Mouse (Mus musculus): ENCODE measurements around the gene Ffar3.
A peak's percentile ranks its signal among the peaks of the same experiment; 100 is the strongest.
"Not testable (repeated sequence)": the region's sequence is repeated elsewhere in the genome, so short reads cannot be mapped to it uniquely, and the experiment has no call there.

Gene Ffar3

DNA sequence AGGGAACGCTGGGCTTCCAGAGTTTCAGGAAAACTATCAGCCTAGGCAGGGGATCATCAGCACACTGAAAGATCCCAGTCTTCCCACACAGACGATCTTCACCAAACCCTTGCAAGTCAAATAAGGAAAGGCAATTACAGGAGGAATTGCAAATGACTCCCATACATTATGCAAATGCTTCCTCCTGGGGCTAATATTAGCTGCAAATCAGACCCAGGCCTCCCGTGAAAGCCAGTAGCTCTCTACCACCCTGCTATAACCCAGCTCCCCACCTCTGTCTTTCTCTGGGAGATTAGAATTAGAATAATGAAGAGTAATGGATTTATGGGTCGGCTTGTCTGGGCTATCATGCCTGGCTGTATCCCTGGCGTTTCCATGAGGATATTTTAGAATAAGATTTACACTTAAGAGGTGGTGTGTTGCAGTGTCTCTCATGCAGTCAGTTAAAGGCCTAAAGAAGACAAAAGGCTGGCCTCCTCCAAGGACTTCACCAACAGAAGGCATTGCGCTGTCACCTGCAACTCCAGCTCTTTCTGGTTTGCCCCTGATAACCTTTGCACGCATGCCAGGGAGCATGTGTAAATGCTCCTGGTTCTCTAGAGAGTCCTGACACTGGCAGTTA is 11.2 kb downstream of the Ffar3 start:
- no peak for DNase-seq (ENCODE audit: low spot score in 2 of 2)

DNA sequence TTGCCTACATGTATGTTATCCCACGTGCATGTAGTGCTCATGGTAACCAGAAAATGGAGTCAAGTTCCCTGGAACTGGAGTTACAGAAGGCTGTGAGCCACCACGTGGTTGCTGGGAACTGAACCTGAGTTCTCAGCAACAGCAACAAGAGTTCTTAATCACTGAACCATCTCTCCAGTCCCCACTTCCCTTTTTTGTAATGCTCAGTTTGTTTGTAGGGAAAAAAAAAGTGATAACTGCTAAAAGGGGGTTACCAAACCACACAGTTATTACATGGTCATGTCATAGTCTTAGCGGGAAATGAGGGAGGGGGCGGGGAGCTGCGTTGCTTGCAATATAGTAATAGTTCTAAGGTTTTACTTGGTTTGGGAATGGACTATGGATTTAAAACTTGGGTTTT is 13.9 kb downstream of the Ffar3 start:
- DNase-seq (ENCODE audit: low spot score in 2 of 2), result no peak

DNA sequence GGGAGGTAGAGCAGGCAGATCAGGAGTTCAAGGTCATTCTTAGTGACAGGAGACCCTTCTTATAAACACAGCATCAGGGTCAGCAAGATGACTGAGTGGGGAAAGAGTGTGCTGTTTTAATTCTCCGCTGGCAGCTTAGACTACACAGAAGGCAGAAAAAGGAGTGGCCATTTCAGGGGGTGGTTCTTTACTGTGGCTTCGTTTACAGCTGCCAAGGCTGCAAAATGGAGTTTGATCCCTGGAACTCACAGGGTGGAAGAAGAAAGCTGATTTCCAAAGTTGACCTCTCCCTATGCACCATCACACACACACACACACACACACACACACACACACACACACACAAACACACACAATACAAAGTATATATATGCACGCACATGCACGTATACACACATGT is 14.6 kb downstream of the Ffar3 start:
- no peak for DNase-seq (ENCODE audit: low spot score in 2 of 2)

DNA sequence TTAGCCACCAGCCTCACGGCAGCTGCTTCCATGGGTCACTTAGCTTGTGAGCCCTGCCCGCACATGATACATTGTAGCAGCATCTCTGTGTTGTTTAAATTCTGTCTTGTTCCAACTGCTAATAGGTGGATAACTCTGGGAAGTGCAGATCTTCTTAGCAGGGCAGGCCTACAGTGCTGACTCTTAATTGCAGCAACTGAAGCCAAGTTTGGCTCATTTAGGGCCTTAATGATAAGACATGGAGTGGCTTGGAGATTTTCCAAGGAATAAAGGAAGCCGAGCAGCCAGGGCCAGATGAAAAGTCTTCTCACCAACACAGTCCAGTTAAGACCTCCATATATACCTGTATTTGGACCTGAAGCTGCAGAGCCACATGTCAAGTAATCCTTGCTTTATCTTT is 15.7 kb downstream of the Ffar3 start:
- DNase-seq (ENCODE audit: low spot score in 2 of 2), result no peak

DNA sequence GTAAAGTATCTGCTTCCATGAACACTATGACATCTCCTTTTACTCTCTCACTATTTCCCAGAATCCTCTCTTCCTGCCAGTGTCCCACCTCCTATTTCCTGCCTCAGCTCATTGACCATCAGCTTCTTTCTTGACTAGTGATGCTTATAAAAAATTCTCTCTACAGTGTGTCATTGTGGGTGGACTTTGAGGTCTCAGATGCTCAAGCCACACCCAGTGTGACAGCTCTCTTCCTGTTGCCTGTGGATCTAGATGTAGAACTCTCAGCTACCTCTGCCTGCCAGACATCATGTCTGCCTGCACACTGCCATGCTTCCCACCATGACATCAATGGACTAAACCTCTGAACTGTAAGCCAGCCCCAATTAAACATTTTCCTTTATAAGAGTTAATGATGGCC is 18.7 kb downstream of the Ffar3 start:
- no peak for DNase-seq (ENCODE audit: low spot score in 2 of 2)

DNA sequence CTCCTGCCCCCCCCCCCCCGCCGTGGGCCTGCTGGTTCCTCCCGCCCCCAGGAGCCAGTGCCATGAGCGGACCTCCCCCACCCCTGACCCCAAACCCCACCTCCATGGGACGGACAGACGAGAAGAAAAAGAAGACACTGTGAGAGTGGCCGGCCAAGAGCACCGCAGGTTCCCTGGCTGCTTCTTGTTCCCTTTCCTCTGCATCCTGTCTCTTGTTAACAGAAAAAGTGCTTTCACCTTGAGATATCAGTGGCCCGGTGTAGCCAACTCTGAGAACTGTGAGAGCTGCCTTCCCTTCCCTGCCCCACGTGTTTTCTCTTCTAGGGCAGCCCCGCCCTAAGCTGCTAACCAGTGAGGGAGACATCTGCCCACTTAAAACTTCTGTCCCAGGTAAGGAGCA is 23.3 kb downstream of the Ffar3 start:
- DNase-seq (ENCODE audit: low spot score in 2 of 2), result not testable (repeated sequence)

DNA sequence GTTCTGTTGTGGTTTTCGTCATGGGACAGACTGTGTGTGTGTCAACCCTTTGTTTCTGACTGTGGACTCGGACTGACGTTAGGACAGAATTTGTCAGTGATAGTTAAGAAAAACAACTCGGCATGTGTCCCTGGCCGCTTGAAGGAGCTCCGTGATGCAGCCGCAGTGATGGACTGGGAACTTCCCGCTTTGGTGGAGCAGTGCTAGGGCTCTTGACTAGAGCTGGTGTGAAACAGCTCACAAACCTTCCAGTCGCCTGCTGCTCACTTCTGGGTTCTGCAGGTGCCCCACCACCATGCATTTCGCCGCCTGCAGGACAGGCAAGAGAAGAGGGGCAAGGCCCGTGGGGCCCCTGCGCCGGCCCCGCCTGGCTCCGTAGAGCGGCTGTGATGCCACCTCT is 23.7 kb downstream of the Ffar3 start:
- DNase-seq (ENCODE audit: low spot score in 2 of 2), result no peak

DNA sequence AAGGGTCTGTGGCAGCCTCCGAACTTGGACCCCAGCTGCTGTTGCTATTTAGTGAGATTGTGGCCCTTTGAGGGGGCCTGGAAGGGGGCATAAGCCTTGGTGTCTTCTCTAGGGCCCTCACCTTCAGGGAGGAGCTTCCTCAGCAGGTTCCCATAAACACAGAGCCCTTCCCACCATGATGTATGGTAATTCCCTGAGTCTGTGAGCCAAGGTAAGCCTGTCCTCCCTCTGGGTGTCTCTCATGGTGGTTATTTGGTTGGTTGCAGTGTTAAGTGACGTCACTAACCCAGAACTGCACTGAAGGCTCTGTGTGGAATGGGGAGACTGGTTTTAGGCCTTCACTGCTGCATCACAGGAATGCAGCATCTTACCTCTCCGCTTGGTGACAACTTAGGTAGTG is 26.6 kb downstream of the Ffar3 start:
- no peak for DNase-seq (ENCODE audit: low spot score in 2 of 2)

DNA sequence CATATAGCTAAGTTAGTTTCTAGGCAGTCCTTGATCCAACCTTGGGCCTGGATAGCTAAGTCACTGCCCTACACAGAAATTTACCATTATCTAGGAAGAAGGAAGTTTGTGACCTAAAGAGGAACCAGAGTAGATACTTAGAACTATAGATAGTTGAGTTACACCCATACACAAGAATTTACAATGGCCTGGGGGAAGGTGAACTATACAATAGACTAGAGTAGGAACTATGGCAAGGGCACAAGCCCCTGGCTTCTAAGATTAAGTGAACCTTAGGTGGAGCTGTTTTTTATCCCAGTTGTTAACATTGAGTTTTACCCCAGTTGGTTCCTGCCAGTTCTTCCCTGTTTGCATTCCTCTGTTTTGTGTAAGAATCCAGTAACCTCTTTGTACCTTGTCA is 27.1 kb downstream of the Ffar3 start:
- DNase-seq (ENCODE audit: low spot score in 2 of 2), result not testable (repeated sequence)

DNA sequence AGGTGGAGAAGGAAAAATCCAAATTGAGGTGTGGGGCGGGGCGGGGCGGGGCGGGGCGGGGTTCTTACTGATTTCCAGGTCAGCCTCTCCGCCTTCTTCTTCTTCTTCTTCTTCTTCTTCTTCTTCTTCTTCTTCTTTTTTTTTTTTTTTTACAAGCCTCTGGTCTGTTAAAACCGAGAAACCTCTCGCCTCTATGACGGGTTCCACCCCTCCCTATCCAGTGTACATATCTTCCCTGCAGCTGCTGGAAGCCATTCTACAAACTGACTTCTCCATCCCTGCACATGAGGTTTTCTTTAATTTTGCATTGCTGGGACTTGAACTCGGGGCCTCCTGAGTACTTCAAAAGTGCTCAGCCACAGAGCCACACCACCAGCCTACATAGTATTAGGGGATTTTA is 29.3 kb downstream of the Ffar3 start:
- no peak for DNase-seq (ENCODE audit: low spot score in 2 of 2)

DNA sequence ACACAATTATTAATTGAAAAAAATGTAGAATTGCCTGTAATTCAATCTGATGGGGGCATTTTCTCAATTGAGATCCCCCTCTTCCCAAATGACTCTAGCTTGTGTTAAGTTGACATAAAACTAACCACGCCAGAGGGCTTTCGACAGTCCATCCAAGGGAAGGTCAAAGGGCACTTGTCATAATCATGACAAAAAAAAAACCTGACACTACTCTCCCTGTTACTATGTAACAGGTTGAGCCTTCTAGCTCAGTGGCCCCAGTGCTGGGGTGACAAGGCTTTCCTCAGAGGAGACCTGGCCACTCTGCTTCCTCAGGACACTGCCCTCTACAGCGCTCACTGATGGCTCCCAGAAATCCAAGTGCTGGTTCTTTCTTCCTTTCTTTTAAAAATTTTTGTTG is 31.7 kb downstream of the Ffar3 start:
- no peak for DNase-seq (ENCODE audit: low spot score in 2 of 2)

DNA sequence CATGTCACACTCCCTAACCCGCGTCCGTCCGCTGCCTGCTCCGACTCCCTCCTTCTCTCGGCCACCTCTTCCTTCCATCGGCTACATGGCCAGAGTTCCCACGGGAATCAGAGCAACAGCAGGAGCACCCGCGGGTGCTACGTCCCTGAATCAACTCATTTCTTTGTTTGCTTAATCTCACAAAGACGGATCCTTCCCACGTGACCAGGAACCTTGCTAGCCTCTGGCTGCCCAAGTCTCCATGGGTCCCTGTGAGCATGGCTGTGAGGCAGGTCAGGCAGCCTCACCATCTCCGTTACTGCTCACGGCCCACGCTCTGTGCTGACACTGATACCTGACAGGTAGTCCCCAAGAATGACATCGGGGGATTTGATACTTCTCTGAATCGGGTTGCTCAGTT is 32.3 kb downstream of the Ffar3 start, which contains the start of gene Ffar2:
Gene Ffar2 (minus strand): TSS at position 101 of the 400 bp plus-strand sequence.
- no peak for DNase-seq (ENCODE audit: low spot score in 2 of 2)

DNA sequence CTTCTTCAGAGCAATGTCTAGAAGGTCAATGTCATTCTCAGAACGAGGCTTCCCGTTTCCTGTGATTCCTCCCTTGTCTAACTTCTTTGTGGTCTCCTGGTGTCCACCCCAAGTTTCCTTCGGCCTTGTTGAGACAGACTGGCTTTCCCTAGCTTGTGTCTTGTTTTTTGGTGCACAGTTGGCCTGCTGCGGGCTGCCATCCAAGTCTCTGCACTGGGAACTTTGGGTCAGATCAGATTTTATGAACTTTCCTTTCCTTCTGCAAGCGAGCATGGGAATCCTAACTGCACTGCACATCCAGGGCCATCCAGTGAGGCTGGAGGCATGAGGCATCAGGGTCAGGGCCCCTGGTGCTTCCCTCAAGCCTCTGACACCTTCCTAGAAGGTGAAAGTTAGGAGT is 34.4 kb downstream of the Ffar3 start:
- no peak for DNase-seq (ENCODE audit: low spot score in 2 of 2)

DNA sequence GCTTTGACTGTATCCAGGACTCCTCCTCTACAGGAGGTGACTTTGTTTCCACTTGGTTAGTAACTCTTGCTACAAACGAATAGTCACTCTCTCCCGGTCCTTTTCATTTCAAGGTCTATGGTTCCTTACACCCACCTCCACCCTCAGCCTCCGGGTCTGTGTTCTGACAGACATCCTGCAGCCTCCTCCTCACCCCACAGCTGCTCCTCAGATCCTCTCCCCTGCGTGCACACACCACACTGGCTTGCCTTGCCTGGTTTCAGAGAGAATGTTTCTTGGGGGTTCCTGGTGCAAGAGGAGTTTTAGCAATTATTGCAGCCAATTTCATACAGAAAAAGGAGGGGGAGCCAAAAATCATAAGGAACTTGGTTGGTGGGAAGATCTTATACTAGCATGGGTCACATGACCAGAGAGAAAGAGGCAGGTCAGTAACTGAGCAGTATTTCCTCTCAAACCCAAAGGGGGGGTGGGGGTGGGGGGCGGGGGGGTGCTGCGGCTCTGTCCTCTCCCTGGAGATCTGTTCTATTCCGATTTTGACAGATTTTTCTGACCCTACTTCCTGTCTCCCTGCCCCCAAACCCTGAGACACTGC is 35.0 kb downstream of the Ffar3 start:
- DNase-seq (ENCODE audit: low spot score in 2 of 2), result peak in 1 of 2 experiments; percentile 20

DNA sequence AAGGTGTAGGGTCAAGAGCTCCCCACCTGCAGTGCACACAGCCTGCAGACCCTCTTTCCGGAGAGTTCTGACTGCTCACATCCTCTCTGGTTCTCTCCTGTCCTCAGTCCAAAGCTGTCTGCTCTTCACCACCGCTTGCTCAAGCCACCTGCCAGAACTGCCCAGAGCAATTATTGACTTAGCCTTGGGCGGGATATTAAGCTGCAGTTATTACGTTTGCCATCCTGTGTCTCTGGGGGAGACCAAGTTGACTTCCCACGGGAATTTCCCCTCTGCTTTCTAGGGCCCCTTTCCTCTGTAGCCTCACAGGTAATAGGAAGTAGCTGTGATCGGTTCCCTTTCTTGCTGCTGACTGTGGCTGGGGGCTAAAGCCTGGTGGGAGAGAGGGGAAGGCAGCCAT is 35.8 kb downstream of the Ffar3 start:
- DNase-seq (ENCODE audit: low spot score in 2 of 2), result no peak

DNA sequence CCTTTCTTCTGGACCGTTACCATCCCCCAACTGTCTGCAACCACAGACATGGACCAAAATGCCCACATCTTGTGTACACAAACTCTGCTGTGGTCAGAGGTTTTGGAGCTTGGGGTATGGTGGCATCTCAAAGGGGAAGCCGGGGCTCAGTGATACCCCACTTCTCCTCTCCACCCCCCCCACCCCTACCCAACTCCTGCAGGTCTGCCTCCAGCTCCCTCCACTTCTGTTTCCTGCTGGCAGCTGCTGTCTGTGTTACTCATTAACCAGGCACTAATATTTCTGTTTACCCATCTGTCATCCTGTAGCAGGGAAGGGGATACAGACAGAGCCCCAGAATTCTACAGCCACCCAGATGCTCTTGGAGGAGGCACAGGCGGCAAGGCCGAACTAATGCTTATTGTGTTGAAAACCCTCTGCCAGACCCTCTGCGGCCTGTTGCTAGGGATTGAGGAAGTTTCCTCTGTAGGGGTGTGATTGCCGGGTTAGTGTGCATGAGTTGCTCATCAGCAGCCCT is 43.6 kb downstream of the Ffar3 start:
- no peak for DNase-seq (ENCODE audit: low spot score in 2 of 2)

DNA sequence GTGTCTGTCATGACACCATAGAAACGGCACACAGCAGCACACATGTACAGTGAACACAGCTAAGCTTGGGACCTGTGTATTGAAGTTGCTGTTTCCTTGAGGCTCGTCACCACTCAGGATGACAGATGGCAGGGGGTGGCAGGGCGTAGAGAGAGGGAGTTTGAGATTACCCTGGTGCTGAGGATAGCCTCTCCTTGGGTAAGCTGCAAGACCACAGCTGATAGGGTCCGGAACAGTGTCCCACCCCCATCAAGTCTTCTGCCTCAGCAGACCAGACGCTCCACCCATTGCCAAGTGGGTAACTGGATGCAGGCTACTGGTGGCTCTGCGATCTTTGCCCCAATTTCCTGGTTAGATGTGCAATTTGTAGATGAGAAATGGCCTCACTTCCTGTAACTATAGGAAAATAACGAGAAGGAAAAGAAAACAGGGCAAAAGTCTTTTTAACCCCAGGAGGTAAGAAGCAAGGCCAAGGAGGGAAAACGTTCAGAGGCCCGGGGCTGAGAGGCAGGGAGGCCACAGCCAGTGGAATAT is 44.2 kb downstream of the Ffar3 start:
- DNase-seq (ENCODE audit: low spot score in 2 of 2), result no peak

DNA sequence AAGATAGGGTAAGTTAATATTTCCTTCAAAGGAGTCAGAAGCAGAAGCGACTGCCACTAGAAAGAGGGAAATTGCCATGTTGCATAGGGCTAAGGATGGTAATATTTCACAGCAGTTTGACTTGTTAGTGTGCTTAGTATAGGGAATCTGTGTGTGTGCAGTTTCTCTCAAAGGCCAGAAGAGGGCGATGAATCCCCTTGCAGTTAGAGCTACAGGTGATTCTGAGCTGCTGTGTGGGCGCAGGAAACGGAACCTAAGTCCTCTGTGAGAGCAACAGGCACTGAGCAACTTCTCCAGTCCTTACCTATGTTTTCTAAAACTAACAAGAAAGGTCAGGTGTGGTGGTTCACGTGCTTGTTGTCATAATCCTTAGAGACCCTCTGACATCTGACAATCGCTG is 45.7 kb downstream of the Ffar3 start:
- DNase-seq (ENCODE audit: low spot score in 2 of 2), result no peak

DNA sequence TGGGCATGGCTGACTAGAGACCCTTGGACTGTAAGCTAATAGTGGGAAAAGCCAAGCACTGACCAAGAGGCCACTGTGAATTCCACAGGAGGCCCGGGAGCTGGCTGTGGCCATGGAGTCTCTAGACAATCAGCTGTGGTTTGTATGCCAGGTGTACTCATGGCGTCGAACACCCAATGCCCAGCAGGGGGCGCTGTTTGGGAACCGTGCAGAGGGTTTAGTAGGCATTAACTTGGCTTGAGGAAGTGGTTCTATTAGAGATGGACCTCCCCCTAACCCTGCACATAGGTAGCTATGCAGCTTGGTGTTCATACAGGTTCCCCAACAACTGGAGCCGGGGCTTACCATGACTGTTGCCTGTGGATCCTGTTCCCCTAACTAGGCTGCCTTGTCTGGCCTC is 50.1 kb downstream of the Ffar3 start:
- peak; percentile 14 to 65 for DNase-seq (ENCODE audit: low spot score in 2 of 2)

All from thymus, postnatal 10 days (tissue).